ENCODE assay signal across 8 mouse cellular contexts in the genomic region with DNA sequence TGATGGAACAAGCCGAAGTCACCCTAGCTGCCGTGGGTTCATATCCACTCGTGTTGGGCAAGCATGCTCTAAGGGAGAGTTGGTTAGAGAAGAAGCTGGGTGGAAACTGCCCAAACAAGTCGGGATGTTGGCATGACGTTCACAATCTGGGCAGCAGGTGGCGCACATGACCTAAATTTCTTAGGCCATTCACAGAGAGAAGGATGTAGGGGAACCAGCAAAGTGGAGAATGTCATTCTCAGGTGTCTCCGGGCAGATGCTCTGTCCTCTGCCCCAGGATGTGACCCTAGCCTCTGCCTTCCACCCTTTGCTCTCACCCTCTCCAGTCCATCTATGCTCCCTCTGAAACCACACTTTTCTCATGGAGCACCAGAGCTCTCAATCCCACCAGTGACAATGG.
A peak's percentile ranks its signal among the peaks of the same experiment; 100 is the strongest.
DNase-seq lines count a peak whose midpoint lies in the region; ATAC-seq and TF ChIP-seq lines count a peak whose summit lies in the region.

No protein-coding gene starts in this region.

- no peak for ATAC-seq in liver, embryonic 13.5 days (ENCODE audit: low read depth)
- peak; percentile 65; the same call in 1 of the 2 replicates for ATAC-seq in neural tube, embryonic 14.5 days (ENCODE audit: low read depth)

- H3K9ac ChIP-seq in heart, adult 2 months (ENCODE audit: low read depth, low read length), result no peak overlapping the region
- no peak overlapping the region for H3K9ac ChIP-seq in liver, embryonic 13.5 days
- H3K9ac ChIP-seq in neural tube, embryonic 14.5 days (replicated peaks; ENCODE audit: low read depth, low read length), result no peak overlapping the region

- H3K27ac ChIP-seq in heart, adult 2 months, result no peak overlapping the region
- H3K27ac ChIP-seq in liver, embryonic 13.5 days, result no peak overlapping the region
- no peak overlapping the region for H3K27ac ChIP-seq in neural tube, embryonic 14.5 days (ENCODE audit: low read depth, low read length)
- no peak overlapping the region for H3K27ac ChIP-seq in testis, adult 2 months (ENCODE audit: control insufficient read depth, insufficient read depth, low read depth, low read length)

- TF ChIP-seq EP300 in heart, adult 2 months (IDR thresholded peaks at IDR 0.05; ENCODE audit: insufficient read depth, low read depth, low read length), result peak; percentile 93

- DNase-seq in CD4-positive helper T cell, adult 2 months (ENCODE audit: low read depth, low spot score), result peak; percentile 74
- DNase-seq in adrenal gland, adult 8-10 months, result peak; percentile 73
- peak; percentile 85 for DNase-seq in embryo, embryonic 11 days
- peak; percentile 78 to 90 for DNase-seq in heart, adult 2 months
- peak; percentile 86 for DNase-seq in kidney, postnatal 14 days
- DNase-seq in liver, embryonic 13.5 days, result peak; percentile 18

- no peak overlapping the region for H3K4me2 ChIP-seq in liver, embryonic 13.5 days
- no peak overlapping the region for H3K4me2 ChIP-seq in neural tube, embryonic 14.5 days (ENCODE audit: low read depth, low read length)

- TF ChIP-seq CTCF in heart, adult 2 months (IDR thresholded peaks at IDR 0.05), result peak; percentile 93
- peak; percentile 80; the same call in 1 of the 2 replicates for TF ChIP-seq CTCF in testis, adult 2 months (IDR thresholded peaks at IDR 0.05; ENCODE audit: control insufficient read depth, insufficient read depth, insufficient replicate concordance, low read depth, low read length)

- H3K4me1 ChIP-seq in heart, adult 2 months (ENCODE audit: control insufficient read depth, insufficient read depth, low read length), result peaks cover 10% of the 10 kb centered on the region
- H3K4me1 ChIP-seq in liver, embryonic 13.5 days (replicated peaks), result no peaks in the 10 kb centered on the region
- peaks cover 3% of the 10 kb centered on the region; the same call in 1 of the 2 replicates for H3K4me1 ChIP-seq in neural tube, embryonic 14.5 days (ENCODE audit: control insufficient read depth, insufficient read depth, low read length)
- no peaks in the 10 kb centered on the region for H3K4me1 ChIP-seq in testis, adult 2 months (ENCODE audit: control insufficient read depth, insufficient read depth, low read length)

- H3K36me3 ChIP-seq in heart, adult 2 months (ENCODE audit: control insufficient read depth, insufficient read depth, low read length), result no peaks in the 10 kb centered on the region
- H3K36me3 ChIP-seq in liver, embryonic 13.5 days, result no peaks in the 10 kb centered on the region
- H3K36me3 ChIP-seq in neural tube, embryonic 14.5 days (ENCODE audit: control insufficient read depth, insufficient read depth, low read length), result no peaks in the 10 kb centered on the region
- no peaks in the 10 kb centered on the region for H3K36me3 ChIP-seq in testis, adult 2 months (ENCODE audit: control insufficient read depth, insufficient read depth, low read length)

- H3K27me3 ChIP-seq in heart, adult 2 months (ENCODE audit: control insufficient read depth, insufficient read depth, low read length), result no peaks in the 10 kb centered on the region
- H3K27me3 ChIP-seq in liver, embryonic 13.5 days, result peaks cover 10% of the 10 kb centered on the region; the same call in 1 of the 2 replicates
- H3K27me3 ChIP-seq in neural tube, embryonic 14.5 days (ENCODE audit: control insufficient read depth, insufficient read depth, low read length), result no peaks in the 10 kb centered on the region
- no peaks in the 10 kb centered on the region for H3K27me3 ChIP-seq in testis, adult 2 months (ENCODE audit: control insufficient read depth, insufficient read depth, low read length)

- no peak for TF ChIP-seq POLR2A in heart, adult 2 months (IDR thresholded peaks at IDR 0.05; ENCODE audit: insufficient read depth, low read depth, low read length)
- TF ChIP-seq POLR2A in testis, adult 2 months (IDR thresholded peaks at IDR 0.05; ENCODE audit: control insufficient read depth, low read depth, low read length), result no peak

- WGBS in heart, adult 2 months, result 4% methylated on average over 7 of the region's 7 CpGs
- 7% methylated on average over 7 of the region's 7 CpGs for WGBS in liver, embryonic 13.5 days (ENCODE audit: insufficient replicate concordance)
- 12% methylated on average over 7 of the region's 7 CpGs for WGBS in neural tube, embryonic 14.5 days

- intact Hi-C loops in heart, adult 2 months (cut with DNase I), result loop anchor here (1.0 to 2.0 kb wide), 4 partner anchors 24 to 168 kb away; no protein-coding TSS in a partner anchor

- no peak overlapping the region for H3K4me3 ChIP-seq in heart, adult 2 months
- no peak overlapping the region for H3K4me3 ChIP-seq in liver, embryonic 13.5 days (replicated peaks)
- no peak overlapping the region for H3K4me3 ChIP-seq in neural tube, embryonic 14.5 days (ENCODE audit: low read depth, low read length)
- no peak overlapping the region for H3K4me3 ChIP-seq in testis, adult 2 months (ENCODE audit: control insufficient read depth, low read depth, low read length)

- H3K79me2 ChIP-seq in heart, adult 2 months (replicated peaks; ENCODE audit: control insufficient read depth, insufficient read depth, low read length), result no peaks in the 10 kb centered on the region

- H3K9me3 ChIP-seq in liver, embryonic 13.5 days (replicated peaks), result no peaks in the 10 kb centered on the region
- no peaks in the 10 kb centered on the region for H3K9me3 ChIP-seq in neural tube, embryonic 14.5 days (ENCODE audit: control insufficient read depth, low read length)

Comparison
In these comparisons a context has a peak if more than half of its experiments do, and no peak if none do; other contexts are left out.
1. DNase-seq: peak in every context shown above with its lines; median percentile 86 in kidney, postnatal 14 days; 85 in embryo, embryonic 11 days; 84 in heart, adult 2 months; 74 in CD4-positive helper T cell, adult 2 months; 73 in adrenal gland, adult 8-10 months; 18 in liver, embryonic 13.5 days.